Mouse (Mus musculus) midbrain, embryonic 15.5 days (tissue): ENCODE data around the gene Akr1a1. TPM values are rescaled to one million over a fixed set of nuclear protein-coding genes. Genes with fewer than 3 reads are reported as not detected.
"Not testable (repeated sequence)": the region's sequence is repeated elsewhere in the genome, so short reads cannot be mapped to it uniquely, and the experiment has no call there.

ENCODE experiments used
- ATAC-seq: fragments of 200-750 bp; cut with Nextera tagmentation; replicated peaks from 2 replicates; pipeline ENCODE4 v1.8.0; 2017; ENCODE audit warnings: moderate TSS enrichment
- H3K27ac ChIP-seq: fragments of 300-500 bp; sonication (generic); 2 replicates; pipeline ENCODE4 v1.5.1; 2015; ENCODE audit warnings: mild to moderate bottlenecking, inconsistent platforms
- H3K27me3 ChIP-seq: fragments of 300-500 bp; sonication (generic); replicated peaks from 2 replicates; pipeline ENCODE4 v1.6.1; 2015; ENCODE audit warnings: inconsistent platforms
- H3K36me3 ChIP-seq: fragments of 300-500 bp; sonication (generic); replicated peaks from 2 replicates; pipeline ENCODE4 v1.6.1; 2015; ENCODE audit warnings: inconsistent platforms
- H3K4me1 ChIP-seq: fragments of 300-500 bp; sonication (generic); 2 replicates; pipeline ENCODE4 v1.6.1; 2015; ENCODE audit warnings: inconsistent platforms
- H3K4me2 ChIP-seq: fragments of 300-500 bp; sonication (generic); 2 replicates; pipeline ENCODE4 v1.6.1; 2015; ENCODE audit warnings: inconsistent platforms, mild to moderate bottlenecking, moderate library complexity
- H3K4me3 ChIP-seq: fragments of 300-500 bp; sonication (generic); 2 replicates; pipeline ENCODE4 v1.5.1; 2015; ENCODE audit warnings: mild to moderate bottlenecking, inconsistent platforms
- H3K9ac ChIP-seq: fragments of 300-500 bp; sonication (generic); 2 replicates; pipeline ENCODE4 v1.6.1; 2015; ENCODE audit warnings: mild to moderate bottlenecking, inconsistent platforms
- H3K9me3 ChIP-seq: fragments of 300-500 bp; sonication (generic); 2 replicates; pipeline ENCODE4 v1.6.1; 2016; ENCODE audit warnings: inconsistent platforms
- WGBS: fragments of 180-500 bp; shearing (Covaris S2); methylation state at CpG from one replicate; pipeline ENCODE4 v1.1.7; 2015; ENCODE audit warnings: mixed read lengths; 5-methylcytosine and 5-hydroxymethylcytosine counted together
- polyA plus RNA-seq: library from polyadenylated mRNA; unstranded; fragments of >200 nt; fragmentation: Nextera tagmentation; extraction: Ambion mirVana; gene quantifications from 2 replicates; pipeline ENCODE4 v1.2.1, GENCODE M21; 2015

The Akr1a1 gene
- 675 and 714 TPM in 2 replicates for polyA plus RNA-seq

- Histone ChIP-seq H3K27me3 (no peaks in the 10 kb centered on the region), H3K9me3 (no peaks in the 10 kb centered on the region), H3K9ac (peak within 1 kb of the TSS; percentile 92), H3K4me2 (peak within 1 kb of the TSS; percentile 79), H3K36me3 (no peaks in the 10 kb centered on the region), H3K4me3 (peak within 1 kb of the TSS; percentile 98), H3K27ac (peak within 1 kb of the TSS; percentile 87), H3K4me1 (peaks cover 38% of the 10 kb centered on the region)
- WGBS: under 1% methylated on average over 39 of the region's 39 CpGs
- peak; percentile 99 for ATAC-seq
Observed at GRCm38 (mm10) chr4:116650924-116651796, at the start of gene Akr1a1. Gene Akr1a1, minus strand, starts transcription at chr4:116651680.

- ATAC-seq: no peak
- Histone ChIP-seq H3K36me3 (0 out of 2 replicates have a peak, but pooled peaks cover 4% of the 10 kb centered on the region), H3K27me3 (no peaks in the 10 kb centered on the region), H3K9ac (no peak overlapping the region), H3K9me3 (no peaks in the 10 kb centered on the region), H3K27ac (no peak overlapping the region), H3K4me1 (no peaks in the 10 kb centered on the region), H3K4me3 (no peak overlapping the region), H3K4me2 (no peak overlapping the region)
- 96% methylated on average over 1 of the region's 1 CpGs for WGBS
Observed at GRCm38 (mm10) chr4:116700964-116701363, 49.5 kb upstream of the Akr1a1 start.

GRCm38 (mm10) chr4:116698693-116699342 is 47.3 kb upstream of the Akr1a1 start:
- no peak overlapping the region for H3K4me3 ChIP-seq
- H3K9ac ChIP-seq: no peak overlapping the region
- H3K4me1 ChIP-seq: no peaks in the 10 kb centered on the region
- peaks cover 5% of the 10 kb centered on the region; the same call in 1 of the 2 replicates for H3K36me3 ChIP-seq
- no peak overlapping the region for H3K4me2 ChIP-seq
- no peak overlapping the region for H3K27ac ChIP-seq
- H3K27me3 ChIP-seq: no peaks in the 10 kb centered on the region
- no peak for ATAC-seq
- whole genome bisulfite sequencing: 83% methylated on average over 2 of the region's 2 CpGs
- no peaks in the 10 kb centered on the region for H3K9me3 ChIP-seq

GRCm38 (mm10) chr4:116693785-116694184 is 42.3 kb upstream of the Akr1a1 start:
- ATAC-seq: no peak
- Histone ChIP-seq H3K27me3 (no peaks in the 10 kb centered on the region), H3K9ac (no peak overlapping the region), H3K4me3 (no peak overlapping the region), H3K27ac (no peak overlapping the region), H3K36me3 (peaks cover 16% of the 10 kb centered on the region; the same call in 1 of the 2 replicates), H3K4me2 (no peak overlapping the region), H3K9me3 (no peaks in the 10 kb centered on the region), H3K4me1 (no peaks in the 10 kb centered on the region)
- WGBS: 91% methylated on average over 2 of the region's 2 CpGs

GRCm38 (mm10) chr4:116692146-116692545 is 40.7 kb upstream of the Akr1a1 start:
- no peak for ATAC-seq
- H3K9ac ChIP-seq: no peak overlapping the region
- peaks cover 13% of the 10 kb centered on the region; the same call in 1 of the 2 replicates for H3K36me3 ChIP-seq
- H3K27me3 ChIP-seq: no peaks in the 10 kb centered on the region
- H3K4me3 ChIP-seq: no peak overlapping the region
- H3K9me3 ChIP-seq: no peaks in the 10 kb centered on the region
- 99% methylated on average over 2 of the region's 2 CpGs for WGBS
- no peak overlapping the region for H3K4me2 ChIP-seq
- peaks cover 2% of the 10 kb centered on the region for H3K4me1 ChIP-seq
- no peak overlapping the region for H3K27ac ChIP-seq

- H3K4me1 ChIP-seq: peaks cover 21% of the 10 kb centered on the region
- peaks cover 12% of the 10 kb centered on the region; the same call in 1 of the 2 replicates for H3K36me3 ChIP-seq
- no peak for ATAC-seq
- no peak overlapping the region for H3K27ac ChIP-seq
- no peak overlapping the region for H3K4me3 ChIP-seq
- no peaks in the 10 kb centered on the region for H3K9me3 ChIP-seq
- H3K4me2 ChIP-seq: no peak overlapping the region
- no peaks in the 10 kb centered on the region for H3K27me3 ChIP-seq
- no peak overlapping the region for H3K9ac ChIP-seq
- WGBS: 92% methylated on average over 4 of the region's 4 CpGs
Observed at GRCm38 (mm10) chr4:116689309-116689876, 37.9 kb upstream of the Akr1a1 start.

- peak overlapping the region; percentile 91; the same call in 1 of the 2 replicates for H3K4me3 ChIP-seq
- peaks cover 2% of the 10 kb centered on the region; the same call in 1 of the 2 replicates for H3K36me3 ChIP-seq
- no peak overlapping the region for H3K9ac ChIP-seq
- no peaks in the 10 kb centered on the region for H3K27me3 ChIP-seq
- no peaks in the 10 kb centered on the region for H3K9me3 ChIP-seq
- peaks cover 21% of the 10 kb centered on the region for H3K4me1 ChIP-seq
- ATAC-seq: no peak
- 19% methylated on average over 1 of the region's 1 CpGs for WGBS
- no peak overlapping the region for H3K27ac ChIP-seq
- H3K4me2 ChIP-seq: peak overlapping the region; percentile 84
Observed at GRCm38 (mm10) chr4:116687041-116687440, 35.6 kb upstream of the Akr1a1 start.

GRCm38 (mm10) chr4:116685402-116686061 is 34.1 kb upstream of the Akr1a1 start, which contains the start of gene Prdx1:
Gene Prdx1, plus strand, starts transcription at chr4:116685544.
- under 1% methylated on average over 56 of the region's 56 CpGs for WGBS
- Histone ChIP-seq H3K27ac (peak within 1 kb of the TSS; percentile 86), H3K27me3 (no peaks in the 10 kb centered on the region), H3K9me3 (no peaks in the 10 kb centered on the region), H3K4me1 (peaks cover 21% of the 10 kb centered on the region), H3K36me3 (no peaks in the 10 kb centered on the region), H3K9ac (peak within 1 kb of the TSS; percentile 64), H3K4me2 (peak within 1 kb of the TSS; percentile 84), H3K4me3 (peak within 1 kb of the TSS; percentile 91)
- peak; percentile 96 for ATAC-seq

GRCm38 (mm10) chr4:116684665-116685064 is 33.2 kb upstream of the Akr1a1 start:
- 68% methylated on average over 2 of the region's 2 CpGs for WGBS
- Histone ChIP-seq H3K9ac (no peak overlapping the region; the same call in 1 of the 2 replicates), H3K9me3 (no peaks in the 10 kb centered on the region), H3K4me3 (peak overlapping the region; percentile 91), H3K36me3 (no peaks in the 10 kb centered on the region), H3K27me3 (no peaks in the 10 kb centered on the region), H3K27ac (peak overlapping the region; percentile 86; the same call in 1 of the 2 replicates), H3K4me1 (peaks cover 21% of the 10 kb centered on the region), H3K4me2 (peak overlapping the region; percentile 84)
- ATAC-seq: no peak

- no peak for ATAC-seq
Observed at GRCm38 (mm10) chr4:116683957-116684356, 32.5 kb upstream of the Akr1a1 start.

GRCm38 (mm10) chr4:116680521-116680920 is 29.0 kb upstream of the Akr1a1 start:
- not testable (repeated sequence) for H3K9ac ChIP-seq, ATAC-seq, H3K36me3 ChIP-seq, H3K27me3 ChIP-seq, H3K4me1 ChIP-seq, H3K4me2 ChIP-seq, H3K9me3 ChIP-seq, H3K4me3 ChIP-seq, H3K27ac ChIP-seq
- 87% methylated on average over 4 of the region's 4 CpGs for WGBS

More at GRCm38 (mm10) chr4:116683957-116684356, 32.5 kb upstream of the Akr1a1 start:
- WGBS: 87% methylated on average over 4 of the region's 4 CpGs
- Histone ChIP-seq H3K27me3 (no peaks in the 10 kb centered on the region), H3K9ac (no peak overlapping the region), H3K4me2 (no peak overlapping the region), H3K4me3 (no peak overlapping the region), H3K36me3 (no peaks in the 10 kb centered on the region), H3K9me3 (no peaks in the 10 kb centered on the region), H3K4me1 (peaks cover 21% of the 10 kb centered on the region), H3K27ac (no peak overlapping the region)
